Mouse (Mus musculus): ENCODE data around the gene Dusp18. TPM values are rescaled to one million over a fixed set of nuclear protein-coding genes. Genes with fewer than 3 reads are reported as not detected.

The Dusp18 gene
- polyA plus RNA-seq (2012; ENCODE audit: low replicate concordance) = 0.11 TPM in 1 of 2 replicates, not detected in the other

GRCm38 (mm10) chr11:3894406-3895281 lies at the start of gene Dusp18, which contains the start of gene 4921536K21Rik:
TSS of gene Dusp18 (plus strand) at chr11:3895240.
TSS of gene 4921536K21Rik (minus strand) at chr11:3895098.

DNA sequence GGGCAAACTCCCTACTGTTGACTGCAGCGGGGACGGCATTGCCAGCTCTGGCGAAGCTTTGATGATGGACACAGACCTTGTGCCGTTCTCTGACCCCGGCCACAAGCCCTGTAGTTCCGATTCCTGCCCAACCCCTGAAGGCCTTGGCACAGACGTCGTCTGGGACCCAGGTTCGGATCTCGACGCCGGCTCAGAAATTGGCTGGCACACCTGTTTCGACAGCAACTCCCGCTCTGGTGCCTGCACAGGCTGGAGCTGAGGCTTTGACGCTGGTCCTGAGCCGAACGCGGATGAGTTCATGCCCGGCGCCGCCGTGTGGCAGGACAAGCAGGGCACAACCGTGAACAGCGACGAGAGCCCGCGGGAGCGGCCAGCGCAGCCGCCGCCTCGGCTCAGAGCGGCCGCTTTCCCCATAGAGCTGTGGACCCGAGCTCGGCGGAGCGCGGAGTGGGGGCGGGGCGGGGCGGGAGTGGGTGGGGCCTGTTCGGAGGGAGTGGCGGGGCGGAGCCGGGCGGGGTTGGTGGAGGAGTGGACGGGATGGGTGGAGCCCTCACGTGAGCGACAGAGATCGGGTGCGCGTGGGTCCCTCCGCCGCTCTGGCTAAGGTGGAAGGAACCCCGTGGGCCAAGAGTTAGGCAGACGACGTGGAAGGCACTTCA lies 31.5 kb upstream of the Dusp18 start, which contains the start of gene Osbp2:
TSS of gene Osbp2 (minus strand) at position 450 of the 659 bp plus-strand sequence.

DNA sequence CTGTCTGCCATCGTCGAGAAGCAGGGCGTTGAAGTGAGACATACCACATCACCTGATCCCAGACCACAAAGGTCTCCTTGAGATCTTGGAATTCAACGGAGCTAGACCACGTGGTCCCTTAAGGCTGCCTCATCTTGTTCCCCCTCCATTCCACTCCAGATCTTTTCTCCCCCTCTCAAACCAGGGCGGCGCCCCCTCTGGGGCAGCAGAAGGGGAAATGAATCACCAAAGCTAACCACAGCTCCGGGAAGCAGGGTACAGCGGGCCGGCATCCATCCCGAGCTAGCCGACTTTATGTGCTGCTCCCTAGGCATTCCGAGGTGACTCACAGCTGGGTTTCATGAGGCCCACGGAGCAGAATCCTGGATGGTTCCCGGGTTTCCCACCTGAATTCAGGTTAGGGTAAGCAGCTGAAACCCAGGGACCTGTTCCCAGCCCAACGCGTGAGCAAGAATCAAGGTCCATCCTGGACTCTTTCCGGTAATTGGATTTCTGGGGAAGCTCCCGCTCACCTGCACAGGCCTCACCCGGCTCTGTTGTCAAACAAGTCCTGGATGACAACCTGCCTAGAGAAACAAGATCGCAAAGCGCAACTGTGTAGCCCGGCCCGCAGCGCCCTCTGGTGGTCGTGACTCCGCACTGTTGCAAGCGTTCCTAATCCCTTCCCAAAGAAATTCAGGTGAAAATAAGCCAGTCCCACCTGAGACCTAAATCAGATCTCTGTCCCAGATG lies 19.2 kb downstream of the Dusp18 start, which contains the start of gene Slc35e4:
TSS of gene Slc35e4 (minus strand) at position 556 of the 732 bp plus-strand sequence.

GRCm38 (mm10) chr11:3931511-3932211 lies 36.6 kb downstream of the Dusp18 start, which contains the start of gene Tcn2:
TSS of gene Tcn2 (minus strand) at chr11:3932159.

Other genes with a start within 250 kb of the Dusp18 start
- 5.6 and 7.3 TPM in 2 replicates for gene Morc2a, start 246.0 kb upstream of the Dusp18 start, polyA plus RNA-seq (2012; ENCODE audit: low replicate concordance)
- 0.08 TPM in 1 of 2 replicates, not detected in the other for gene Osbp2, start 31.3 kb upstream of the Dusp18 start, polyA plus RNA-seq (2012; ENCODE audit: low replicate concordance)
- not detected in 2 replicates for gene 4921536K21Rik, start 142 bp upstream of the Dusp18 start, polyA plus RNA-seq (2012; ENCODE audit: low replicate concordance)
- 2.2 and 2.3 TPM in 2 replicates for gene Slc35e4, start 19.4 kb downstream of the Dusp18 start, polyA plus RNA-seq (2012; ENCODE audit: low replicate concordance)
- gene Tcn2, start 36.9 kb downstream of the Dusp18 start, polyA plus RNA-seq (2012; ENCODE audit: low replicate concordance) = 1.8 and 8.2 TPM in 2 replicates
- gene Pes1, start 68.7 kb downstream of the Dusp18 start, polyA plus RNA-seq (2012; ENCODE audit: low replicate concordance) = 10.9 and 45.9 TPM in 2 replicates
- gene 4930556J24Rik, start 81.5 kb downstream of the Dusp18 start, polyA plus RNA-seq (2012; ENCODE audit: low replicate concordance) = not detected in 2 replicates
- not detected in 2 replicates for gene Gal3st1, start 88.4 kb downstream of the Dusp18 start, polyA plus RNA-seq (2012; ENCODE audit: low replicate concordance)
- gene Sec14l4, start 136.2 kb downstream of the Dusp18 start, polyA plus RNA-seq (2012; ENCODE audit: low replicate concordance) = not detected in 2 replicates
- not detected in 2 replicates for gene Sec14l3, start 169.6 kb downstream of the Dusp18 start, polyA plus RNA-seq (2012; ENCODE audit: low replicate concordance)
- 14.6 and 26.5 TPM in 2 replicates for gene Mtfp1, start 200.2 kb downstream of the Dusp18 start, polyA plus RNA-seq (2012; ENCODE audit: low replicate concordance)
- gene Sec14l2, start 228.2 kb downstream of the Dusp18 start, polyA plus RNA-seq (2012; ENCODE audit: low replicate concordance) = 9.2 and 18.3 TPM in 2 replicates
- gene Rnf215, start 240.0 kb downstream of the Dusp18 start, polyA plus RNA-seq (2012; ENCODE audit: low replicate concordance) = 11.0 and 14.2 TPM in 2 replicates